Mouse (Mus musculus) hindbrain, embryonic 15.5 days (tissue): ENCODE data around the gene Endod1. TPM values are rescaled to one million over a fixed set of nuclear protein-coding genes. Genes with fewer than 3 reads are reported as not detected.

ENCODE experiments used
- ATAC-seq: fragments of 200-750 bp; cut with Nextera tagmentation; 2 replicates; pipeline ENCODE4 v1.8.0; 2017; ENCODE audit warnings: low read depth, moderate number of reproducible peaks, moderate TSS enrichment; ENCODE audit not compliant: low FRiP score
- H3K27ac ChIP-seq: fragments of 300-500 bp; sonication (generic); replicated peaks from 2 replicates; pipeline ENCODE4 v1.5.1; 2015; ENCODE audit warnings: mild to moderate bottlenecking, inconsistent platforms
- H3K27me3 ChIP-seq: fragments of 300-500 bp; sonication (generic); 2 replicates; pipeline ENCODE4 v1.6.1; 2015; ENCODE audit warnings: control low read depth, inconsistent platforms
- H3K36me3 ChIP-seq: fragments of 300-500 bp; sonication (generic); 2 replicates; pipeline ENCODE4 v1.6.1; 2015; ENCODE audit warnings: control low read depth, inconsistent platforms
- H3K4me1 ChIP-seq: fragments of 300-500 bp; sonication (generic); replicated peaks from 2 replicates; pipeline ENCODE4 v1.6.1; 2015; ENCODE audit warnings: control low read depth, inconsistent platforms
- H3K4me2 ChIP-seq: fragments of 300-500 bp; sonication (generic); 2 replicates; pipeline ENCODE4 v1.6.1; 2015; ENCODE audit warnings: moderate library complexity, mild to moderate bottlenecking, inconsistent platforms
- H3K4me3 ChIP-seq: fragments of 300-500 bp; sonication (generic); 2 replicates; pipeline ENCODE4 v1.5.1; 2015; ENCODE audit warnings: mild to moderate bottlenecking, inconsistent platforms
- H3K9ac ChIP-seq: fragments of 300-500 bp; sonication (generic); 2 replicates; pipeline ENCODE4 v1.6.1; 2015; ENCODE audit warnings: inconsistent platforms
- H3K9me3 ChIP-seq: fragments of 300-500 bp; sonication (generic); 2 replicates; pipeline ENCODE4 v1.6.1; 2016; ENCODE audit warnings: control low read depth, inconsistent platforms
- WGBS: fragments of 180-500 bp; shearing (Covaris S2); methylation state at CpG from one replicate; pipeline ENCODE4 v1.1.7; 2015; 5-methylcytosine and 5-hydroxymethylcytosine counted together
- polyA plus RNA-seq: library from polyadenylated mRNA; unstranded; fragments of >200 nt; fragmentation: Nextera tagmentation; extraction: Ambion mirVana; gene quantifications from 2 replicates; pipeline ENCODE4 v1.2.1, GENCODE M21; 2015

The Endod1 gene
- 30.6 and 32.5 TPM in 2 replicates for polyA plus RNA-seq

- WGBS = 3% methylated on average over 8 of the region's 8 CpGs
- peak within 1 kb of the TSS; percentile 84 for H3K9ac ChIP-seq
Measured at GRCm38 (mm10) chr9:14381353-14382055, at the start of gene Endod1. Gene Endod1, minus strand, starts transcription at chr9:14381507.

GRCm38 (mm10) chr9:14409153-14409552, 27.8 kb upstream of the Endod1 start:
- WGBS = 91% methylated on average over 5 of the region's 5 CpGs

More at GRCm38 (mm10) chr9:14381353-14382055, at the start of gene Endod1:
- H3K27me3 ChIP-seq = no peaks in the 10 kb centered on the region
- peak within 1 kb of the TSS; percentile 87 for H3K27ac ChIP-seq
- H3K4me2 ChIP-seq = peak within 1 kb of the TSS; percentile 83
- ATAC-seq = peak; percentile 52
- H3K9me3 ChIP-seq = no peaks in the 10 kb centered on the region
- peaks cover 24% of the 10 kb centered on the region for H3K4me1 ChIP-seq
- H3K36me3 ChIP-seq = no peaks in the 10 kb centered on the region
- peak within 1 kb of the TSS; percentile 81 for H3K4me3 ChIP-seq

GRCm38 (mm10) chr9:14408044-14408443, 26.7 kb upstream of the Endod1 start:
- Histone ChIP-seq H3K9me3 (no peaks in the 10 kb centered on the region), H3K4me3 (no peak overlapping the region), H3K4me1 (no peaks in the 10 kb centered on the region), H3K4me2 (no peak overlapping the region), H3K36me3 (no peaks in the 10 kb centered on the region), H3K27me3 (no peaks in the 10 kb centered on the region), H3K9ac (no peak overlapping the region), H3K27ac (no peak overlapping the region)
- ATAC-seq = no peak
- WGBS = 77% methylated on average over 4 of the region's 4 CpGs

More at GRCm38 (mm10) chr9:14409153-14409552, 27.8 kb upstream of the Endod1 start:
- no peaks in the 10 kb centered on the region for H3K27me3 ChIP-seq
- no peak overlapping the region for H3K4me2 ChIP-seq
- no peak overlapping the region for H3K9ac ChIP-seq
- no peak overlapping the region for H3K27ac ChIP-seq
- H3K9me3 ChIP-seq = no peaks in the 10 kb centered on the region
- H3K36me3 ChIP-seq = no peaks in the 10 kb centered on the region
- no peak overlapping the region for H3K4me3 ChIP-seq
- no peak for ATAC-seq
- H3K4me1 ChIP-seq = no peaks in the 10 kb centered on the region

- Histone ChIP-seq H3K9me3 (no peaks in the 10 kb centered on the region), H3K27ac (no peak overlapping the region), H3K9ac (no peak overlapping the region), H3K36me3 (no peaks in the 10 kb centered on the region), H3K4me3 (no peak overlapping the region), H3K27me3 (no peaks in the 10 kb centered on the region), H3K4me2 (no peak overlapping the region), H3K4me1 (no peaks in the 10 kb centered on the region)
- 74% methylated on average over 1 of the region's 1 CpGs for WGBS
- no peak for ATAC-seq
Measured at GRCm38 (mm10) chr9:14406056-14406455, 24.7 kb upstream of the Endod1 start.

DNA sequence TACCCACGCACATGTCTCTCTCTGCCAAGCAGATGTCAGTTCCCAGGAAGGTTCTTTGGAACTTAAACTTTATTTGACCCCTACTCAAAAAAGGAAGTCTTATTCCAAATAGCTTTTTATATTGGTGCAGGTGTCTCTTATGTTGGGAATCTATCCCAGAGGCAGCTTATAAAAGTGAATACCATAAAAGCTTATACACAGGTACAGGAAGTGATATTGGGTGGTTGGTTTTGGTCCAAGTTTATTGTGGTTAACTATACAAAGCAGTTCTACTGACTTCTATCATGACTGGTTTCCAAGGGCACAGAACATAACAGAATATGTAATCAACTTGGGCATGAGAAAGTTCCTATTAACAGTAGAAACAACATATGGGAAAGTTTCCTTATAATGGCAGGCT, 20.8 kb upstream of the Endod1 start:
- no peak overlapping the region for H3K4me2 ChIP-seq

DNA sequence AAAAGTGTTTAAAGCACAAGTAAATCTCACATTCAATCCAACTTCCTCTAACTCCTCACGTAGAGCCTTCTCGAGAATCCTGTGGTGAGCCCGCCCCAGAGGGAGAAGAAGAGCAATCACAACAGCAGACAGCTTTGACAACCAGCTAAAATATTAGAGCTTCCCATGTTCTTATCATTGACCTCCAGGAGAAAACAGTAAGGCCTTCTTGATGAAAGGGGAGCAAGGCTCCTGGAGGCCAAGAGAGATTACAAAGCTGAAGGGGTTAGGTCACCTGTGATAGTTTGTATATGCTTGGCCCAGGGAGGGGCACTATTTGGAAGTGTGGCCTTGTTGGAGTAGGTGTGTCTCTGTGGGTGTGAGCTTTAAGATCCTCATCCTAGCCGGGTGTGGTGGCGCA, 19.1 kb upstream of the Endod1 start:
- 94% methylated on average over 5 of the region's 5 CpGs for WGBS
- Histone ChIP-seq H3K27me3 (no peaks in the 10 kb centered on the region), H3K4me2 (no peak overlapping the region), H3K36me3 (no peaks in the 10 kb centered on the region), H3K4me3 (no peak overlapping the region), H3K27ac (no peak overlapping the region), H3K9ac (no peak overlapping the region), H3K4me1 (no peaks in the 10 kb centered on the region), H3K9me3 (no peaks in the 10 kb centered on the region)
- no peak for ATAC-seq

More for the DNA sequence above, 20.8 kb upstream of the Endod1 start:
- WGBS = 88% methylated on average over 1 of the region's 1 CpGs
- Histone ChIP-seq H3K9me3 (no peaks in the 10 kb centered on the region), H3K4me3 (no peak overlapping the region), H3K36me3 (no peaks in the 10 kb centered on the region), H3K27ac (no peak overlapping the region), H3K4me1 (no peaks in the 10 kb centered on the region), H3K27me3 (no peaks in the 10 kb centered on the region), H3K9ac (no peak overlapping the region)
- ATAC-seq = no peak

DNA sequence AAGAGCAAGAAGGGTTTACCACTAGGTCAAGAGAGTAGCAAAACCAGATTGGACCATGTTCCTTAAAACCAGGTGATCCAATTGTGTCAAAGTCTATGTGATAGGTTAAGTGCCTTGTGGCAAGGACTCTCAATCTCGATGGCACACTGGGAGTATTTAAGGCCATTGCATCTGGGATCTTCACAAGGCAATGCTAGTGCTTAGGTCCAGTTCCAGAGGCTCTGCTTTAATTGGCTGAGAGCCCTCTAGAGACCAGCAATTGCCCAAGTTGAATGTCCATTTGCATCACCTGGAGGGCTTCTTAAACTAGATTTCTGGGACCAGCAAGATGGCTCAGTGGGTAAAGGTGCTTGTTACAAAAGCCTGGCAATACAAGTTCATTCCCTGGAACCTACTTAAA, 17.6 kb upstream of the Endod1 start:
- H3K9me3 ChIP-seq = no peaks in the 10 kb centered on the region
- H3K4me2 ChIP-seq = no peak overlapping the region
- no peak overlapping the region for H3K4me3 ChIP-seq
- H3K36me3 ChIP-seq = no peaks in the 10 kb centered on the region
- 96% methylated on average over 1 of the region's 1 CpGs for WGBS
- ATAC-seq = no peak
- H3K27me3 ChIP-seq = no peaks in the 10 kb centered on the region
- no peaks in the 10 kb centered on the region for H3K4me1 ChIP-seq
- H3K27ac ChIP-seq = no peak overlapping the region
- no peak overlapping the region for H3K9ac ChIP-seq

- Histone ChIP-seq H3K27ac (no peak overlapping the region), H3K4me3 (no peak overlapping the region), H3K9me3 (no peaks in the 10 kb centered on the region), H3K9ac (no peak overlapping the region), H3K36me3 (no peaks in the 10 kb centered on the region), H3K4me2 (no peak overlapping the region), H3K27me3 (no peaks in the 10 kb centered on the region), H3K4me1 (no peaks in the 10 kb centered on the region)
- 70% methylated on average over 1 of the region's 1 CpGs for WGBS
- no peak for ATAC-seq
Measured at GRCm38 (mm10) chr9:14398084-14398483, 16.8 kb upstream of the Endod1 start.

- ATAC-seq = no peak
- Histone ChIP-seq H3K27me3 (no peaks in the 10 kb centered on the region), H3K27ac (no peak overlapping the region), H3K9ac (no peak overlapping the region), H3K4me3 (no peak overlapping the region), H3K4me1 (no peaks in the 10 kb centered on the region), H3K4me2 (no peak overlapping the region), H3K36me3 (no peaks in the 10 kb centered on the region), H3K9me3 (no peaks in the 10 kb centered on the region)
- WGBS = 94% methylated on average over 6 of the region's 6 CpGs
Measured at GRCm38 (mm10) chr9:14397449-14397819, 16.1 kb upstream of the Endod1 start.

- H3K4me1 ChIP-seq = no peaks in the 10 kb centered on the region
Measured at GRCm38 (mm10) chr9:14396819-14397448, 15.6 kb upstream of the Endod1 start.

DNA sequence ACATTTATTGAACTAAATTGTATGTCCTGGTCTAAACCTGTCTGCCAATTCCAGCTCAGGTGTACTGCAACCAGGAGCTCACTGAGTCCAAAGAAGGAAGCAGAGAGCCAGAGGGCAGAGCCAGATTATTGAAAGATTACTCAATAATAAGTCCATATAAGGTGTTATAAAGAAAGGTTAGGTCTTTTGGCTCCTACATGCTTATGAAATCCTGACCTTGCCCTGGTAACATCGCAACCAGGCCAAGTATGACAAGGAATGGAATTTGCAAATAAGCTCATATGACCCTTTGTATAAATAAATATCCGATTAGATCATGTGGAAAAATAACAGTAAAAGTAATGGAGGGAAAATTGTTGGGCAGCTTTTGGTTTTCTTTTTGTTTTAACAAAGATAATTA, 14.8 kb upstream of the Endod1 start:
- Histone ChIP-seq H3K4me1 (no peaks in the 10 kb centered on the region), H3K36me3 (no peaks in the 10 kb centered on the region), H3K27me3 (no peaks in the 10 kb centered on the region), H3K4me3 (no peak overlapping the region), H3K4me2 (no peak overlapping the region), H3K27ac (no peak overlapping the region), H3K9ac (no peak overlapping the region), H3K9me3 (no peaks in the 10 kb centered on the region)
- WGBS = 78% methylated on average over 2 of the region's 2 CpGs
- ATAC-seq = no peak

More at GRCm38 (mm10) chr9:14396819-14397448, 15.6 kb upstream of the Endod1 start:
- H3K4me3 ChIP-seq = no peak overlapping the region
- H3K9ac ChIP-seq = no peak overlapping the region
- H3K4me2 ChIP-seq = no peak overlapping the region
- H3K36me3 ChIP-seq = no peaks in the 10 kb centered on the region
- no peak overlapping the region for H3K27ac ChIP-seq
- 87% methylated on average over 3 of the region's 3 CpGs for WGBS
- ATAC-seq = no peak
- no peaks in the 10 kb centered on the region for H3K27me3 ChIP-seq
- H3K9me3 ChIP-seq = no peaks in the 10 kb centered on the region

GRCm38 (mm10) chr9:14394956-14395561, 13.8 kb upstream of the Endod1 start:
- no peak overlapping the region for H3K4me3 ChIP-seq
- no peak overlapping the region for H3K4me2 ChIP-seq
- no peak overlapping the region for H3K9ac ChIP-seq
- no peaks in the 10 kb centered on the region for H3K4me1 ChIP-seq
- no peak overlapping the region for H3K27ac ChIP-seq
- 30% methylated on average over 2 of the region's 2 CpGs for WGBS
- H3K9me3 ChIP-seq = no peaks in the 10 kb centered on the region
- H3K27me3 ChIP-seq = no peaks in the 10 kb centered on the region
- no peaks in the 10 kb centered on the region for H3K36me3 ChIP-seq
- ATAC-seq = no peak
